ENCODE assay signal across 8 mouse cellular contexts in genomic region chr10:61275669-61276110, GRCm38 (mm10). TPM values are rescaled to one million over a fixed set of nuclear protein-coding genes. Genes with fewer than 3 reads are reported as not detected.
DNase-seq lines count a peak whose midpoint lies in the region; ATAC-seq and TF ChIP-seq lines count a peak whose summit lies in the region.

No protein-coding gene starts in this region.

- H3K9ac ChIP-seq in forebrain, embryonic 12.5 days: no peak overlapping the region
- H3K9ac ChIP-seq in intestine, postnatal 0 days (ENCODE audit: low read depth, low read length): no peak overlapping the region
- no peak overlapping the region for H3K9ac ChIP-seq in stomach, embryonic 16.5 days (ENCODE audit: low read length)

- no peak overlapping the region for H3K4me3 ChIP-seq in forebrain, embryonic 12.5 days (replicated peaks)
- no peak overlapping the region for H3K4me3 ChIP-seq in intestine, postnatal 0 days (ENCODE audit: low read depth, low read length)
- no peak overlapping the region for H3K4me3 ChIP-seq in stomach, embryonic 16.5 days (replicated peaks; ENCODE audit: low read length)

- no peaks in the 10 kb centered on the region for H3K36me3 ChIP-seq in forebrain, embryonic 12.5 days (replicated peaks)
- H3K36me3 ChIP-seq in intestine, postnatal 0 days (ENCODE audit: control insufficient read depth, insufficient read depth): no peaks in the 10 kb centered on the region
- no peaks in the 10 kb centered on the region for H3K36me3 ChIP-seq in stomach, embryonic 16.5 days (ENCODE audit: control insufficient read depth, insufficient read depth, low read length)

- 4% methylated on average over 5 of the region's 5 CpGs for WGBS in forebrain, embryonic 12.5 days
- 5% methylated on average over 5 of the region's 5 CpGs for WGBS in intestine, postnatal 0 days
- WGBS in stomach, embryonic 16.5 days: 3% methylated on average over 5 of the region's 5 CpGs

- peaks cover 42% of the 10 kb centered on the region for H3K27me3 ChIP-seq in forebrain, embryonic 12.5 days
- H3K27me3 ChIP-seq in intestine, postnatal 0 days (replicated peaks; ENCODE audit: control insufficient read depth, insufficient read depth, low read length): peaks cover 20% of the 10 kb centered on the region
- no peaks in the 10 kb centered on the region for H3K27me3 ChIP-seq in stomach, embryonic 16.5 days (ENCODE audit: control insufficient read depth, insufficient read depth, low read length)

- TF ChIP-seq CTCF in intestine, postnatal 0 days (IDR thresholded peaks at IDR 0.05; ENCODE audit: low read depth): peak; percentile 90

- H3K27ac ChIP-seq in forebrain, embryonic 12.5 days: no peak overlapping the region
- no peak overlapping the region for H3K27ac ChIP-seq in intestine, postnatal 0 days (ENCODE audit: low read depth, low read length)
- no peak overlapping the region for H3K27ac ChIP-seq in stomach, embryonic 16.5 days (ENCODE audit: low read length)

- H3K4me2 ChIP-seq in forebrain, embryonic 12.5 days: no peak overlapping the region
- H3K4me2 ChIP-seq in intestine, postnatal 0 days (replicated peaks; ENCODE audit: low read depth): no peak overlapping the region
- no peak overlapping the region for H3K4me2 ChIP-seq in stomach, embryonic 16.5 days (ENCODE audit: low read depth, low read length)

- ATAC-seq in forebrain, embryonic 12.5 days (ENCODE audit: low FRiP score): peak; percentile 55
- ATAC-seq in intestine, postnatal 0 days: peak; percentile 35; the same call in 1 of the 2 replicates
- ATAC-seq in stomach, embryonic 16.5 days (ENCODE audit: insufficient read depth, low FRiP score): peak; percentile 31; the same call in 1 of the 2 replicates

- no peaks in the 10 kb centered on the region for H3K9me3 ChIP-seq in forebrain, embryonic 12.5 days
- no peaks in the 10 kb centered on the region for H3K9me3 ChIP-seq in intestine, postnatal 0 days (ENCODE audit: control insufficient read depth)
- no peaks in the 10 kb centered on the region for H3K9me3 ChIP-seq in stomach, embryonic 16.5 days (replicated peaks; ENCODE audit: control insufficient read depth, low read length)

- peaks cover 15% of the 10 kb centered on the region for H3K4me1 ChIP-seq in forebrain, embryonic 12.5 days
- no peaks in the 10 kb centered on the region; the same call in 1 of the 2 replicates for H3K4me1 ChIP-seq in intestine, postnatal 0 days (replicated peaks; ENCODE audit: control insufficient read depth, insufficient read depth, low read length)
- peaks cover 11% of the 10 kb centered on the region; the same call in 1 of the 2 replicates for H3K4me1 ChIP-seq in stomach, embryonic 16.5 days (ENCODE audit: control insufficient read depth, insufficient read depth, low read length)

- peak; percentile 41 for DNase-seq in kidney, adult 18-20 months
- no peak for DNase-seq in kidney, adult 11 months
- peak; percentile 36 for DNase-seq in WW6 (ENCODE audit: low read depth, low spot score)
- peak; percentile 55 for DNase-seq in lung, postnatal 36 days
- DNase-seq in right cerebral cortex, adult 18-20 months: no peak

RNA-seq across cellular contexts. Expression of gene Adamts14, which starts 2.5 kb away (rescaled TPM):
- 0.36 and 0.45 TPM in 2 replicates for polyA plus RNA-seq in forebrain, embryonic 12.5 days (2016; fragmentation: Nextera tagmentation; extraction: Ambion mirVana)
- polyA plus RNA-seq in intestine, postnatal 0 days (2015; fragmentation: Nextera tagmentation; extraction: Ambion mirVana): 0.60 and 0.73 TPM in 2 replicates
- polyA plus RNA-seq in stomach, embryonic 16.5 days (2015; fragmentation: Nextera tagmentation; extraction: Ambion mirVana): 1.6 and 1.8 TPM in 2 replicates

RNA-seq across cellular contexts. Expression of gene Prf1, which starts 21.9 kb away (rescaled TPM):
- polyA plus RNA-seq in forebrain, embryonic 12.5 days (2016; fragmentation: Nextera tagmentation; extraction: Ambion mirVana): not detected in 2 replicates
- not detected in 2 replicates for polyA plus RNA-seq in intestine, postnatal 0 days (2015; fragmentation: Nextera tagmentation; extraction: Ambion mirVana)
- polyA plus RNA-seq in stomach, embryonic 16.5 days (2015; fragmentation: Nextera tagmentation; extraction: Ambion mirVana): not detected in 2 replicates

Comparison
In these comparisons a context has a peak if more than half of its experiments do, and no peak if none do; other contexts are left out.
1. DNase-seq: peak in kidney, adult 18-20 months (single experiment), WW6 (single experiment) and lung, postnatal 36 days (single experiment); none in kidney, adult 11 months (single experiment) and right cerebral cortex, adult 18-20 months (single experiment).
2. Peak in every context shown above with its lines, with median percentiles within 50 percentile points of each other: ATAC-seq.